Mouse (Mus musculus): ENCODE measurements at regions not wholly inside any gene's neighbourhood (a gene's known extent, or its start where the extent isn't known, plus 50 kb on each side); places are given as distances from the start of the nearest gene placed in this dataset.

DNA sequence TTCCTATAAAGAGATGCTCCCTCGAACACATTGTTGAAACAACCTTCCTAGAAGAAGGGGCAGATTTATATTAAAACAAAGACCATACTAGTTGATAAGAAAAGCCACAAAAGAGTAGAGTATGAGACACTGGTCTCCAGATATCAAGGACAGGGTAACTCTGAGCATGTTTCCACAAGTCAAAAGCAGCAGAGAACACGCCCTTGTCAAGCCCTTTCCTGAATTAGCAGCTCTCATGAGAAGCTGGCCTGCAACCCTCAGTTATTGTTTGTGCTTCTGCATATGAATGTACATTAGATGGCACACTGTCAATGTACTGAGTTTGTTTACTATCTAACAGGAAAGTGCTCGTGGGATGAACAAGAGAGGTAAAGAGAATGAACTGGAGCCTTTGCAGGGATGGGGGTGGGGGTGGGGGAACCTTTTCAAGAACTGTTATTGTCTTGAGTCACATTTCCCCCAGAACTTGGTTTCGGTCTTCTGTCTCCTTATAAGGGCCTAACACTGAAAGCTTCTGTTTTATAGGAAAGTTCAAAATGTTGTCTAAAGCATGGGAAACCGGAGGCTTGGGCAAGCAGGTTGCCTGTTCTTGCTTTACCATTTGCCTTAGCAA, 228.6 kb upstream of the Zpld1 start:
- no peaks in the 10 kb centered on the region for H3K27me3 ChIP-seq (ENCODE audit: insufficient read depth, low read length)
- H3K9me3 ChIP-seq (replicated peaks) = no peaks in the 10 kb centered on the region
- DNase-seq (ENCODE audit: low spot score) (no peak), ATAC-seq (ENCODE audit: extremely low read depth, insufficient number of reproducible peaks, low FRiP score, poor library complexity, severe bottlenecking) (no peak)
- no peaks in the 10 kb centered on the region for H3K36me3 ChIP-seq (replicated peaks)
- no peaks in the 10 kb centered on the region for H3K4me1 ChIP-seq (ENCODE audit: insufficient read depth, low read depth, low read length)
- no peak for TF ChIP-seq CTCF (IDR thresholded peaks at IDR 0.05; ENCODE audit: low read depth, low read length)
- no peak for TF ChIP-seq POLR2AphosphoS5 (IDR thresholded peaks at IDR 0.05; ENCODE audit: insufficient replicate concordance, low read depth, low read length)
- no peak for TF ChIP-seq GATA2 (IDR thresholded peaks at IDR 0.05; ENCODE audit: borderline replicate concordance, low read depth, low read length)
- TF ChIP-seq TAL1 (conservative IDR thresholded peaks at IDR 0.05; ENCODE audit: low read depth, low read length) = no peak
- no peak for TF ChIP-seq GATA1 (IDR thresholded peaks at IDR 0.05; ENCODE audit: borderline replicate concordance, low read length)
- no peak overlapping the region for H3K4me3 ChIP-seq (ENCODE audit: low read depth, low read length)

DNA sequence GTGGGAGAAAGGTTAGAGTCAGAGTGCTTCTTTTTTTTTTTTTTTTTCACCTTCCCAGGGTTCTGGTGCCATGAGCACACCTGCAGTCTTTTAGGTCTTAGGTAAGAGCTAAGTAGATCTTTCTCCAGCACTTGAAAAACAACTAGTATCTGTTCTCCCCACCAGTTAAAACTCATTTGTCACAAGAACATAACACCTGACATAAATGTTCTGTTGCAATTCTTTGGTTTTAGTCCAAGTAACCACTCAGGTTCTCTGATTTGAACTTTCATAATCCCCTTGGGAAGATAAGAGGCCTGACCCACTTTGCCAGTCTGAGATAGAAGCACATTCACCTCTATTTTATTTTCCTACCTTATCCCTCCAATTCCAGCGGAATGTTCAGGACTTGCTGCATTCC, 225.5 kb upstream of the Zpld1 start:
- no peak for TF ChIP-seq POLR2AphosphoS5 (IDR thresholded peaks at IDR 0.05; ENCODE audit: insufficient replicate concordance, low read depth, low read length)
- TF ChIP-seq GATA1 (IDR thresholded peaks at IDR 0.05; ENCODE audit: borderline replicate concordance, low read length) = no peak
- no peak for TF ChIP-seq CTCF (IDR thresholded peaks at IDR 0.05; ENCODE audit: low read depth, low read length)
- no peak for TF ChIP-seq TAL1 (conservative IDR thresholded peaks at IDR 0.05; ENCODE audit: low read depth, low read length)
- no peak for DNase-seq (ENCODE audit: low spot score)
- H3K27me3 ChIP-seq (ENCODE audit: insufficient read depth, low read length) = no peaks in the 10 kb centered on the region
- no peaks in the 10 kb centered on the region for H3K4me1 ChIP-seq (ENCODE audit: insufficient read depth, low read depth, low read length)
- H3K9me3 ChIP-seq (replicated peaks) = no peaks in the 10 kb centered on the region
- no peak for ATAC-seq (ENCODE audit: extremely low read depth, insufficient number of reproducible peaks, low FRiP score, poor library complexity, severe bottlenecking)
- H3K4me3 ChIP-seq (ENCODE audit: low read depth, low read length) = no peak overlapping the region
- H3K36me3 ChIP-seq (replicated peaks) = no peaks in the 10 kb centered on the region

DNA sequence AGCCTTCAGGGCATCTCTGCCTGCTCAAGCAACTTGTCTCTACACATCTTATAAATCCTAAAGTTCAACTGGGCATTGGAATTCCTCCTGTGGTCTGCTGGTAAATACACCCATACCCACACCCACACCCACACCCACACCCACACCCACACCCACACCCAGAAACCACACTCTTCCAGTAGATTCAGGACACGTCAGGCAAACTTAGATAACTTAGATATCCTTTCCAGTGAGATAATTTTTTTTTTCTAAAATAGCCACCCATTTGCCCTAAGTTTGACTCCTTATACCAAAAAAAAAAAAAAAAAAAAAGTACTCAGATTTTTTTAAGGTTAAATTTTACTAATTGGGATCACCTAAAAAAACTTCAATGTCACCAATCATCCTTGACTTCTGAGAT, 224.5 kb upstream of the Zpld1 start:
- H3K9me3 ChIP-seq (replicated peaks) = no peaks in the 10 kb centered on the region
- TF ChIP-seq TAL1 (conservative IDR thresholded peaks at IDR 0.05; ENCODE audit: low read depth, low read length) (no peak), GATA2 (IDR thresholded peaks at IDR 0.05; ENCODE audit: borderline replicate concordance, low read depth, low read length) (no peak), POLR2AphosphoS5 (IDR thresholded peaks at IDR 0.05; ENCODE audit: insufficient replicate concordance, low read depth, low read length) (no peak), GATA1 (IDR thresholded peaks at IDR 0.05; ENCODE audit: borderline replicate concordance, low read length) (no peak), CTCF (IDR thresholded peaks at IDR 0.05; ENCODE audit: low read depth, low read length) (no peak)
- no peak for DNase-seq (ENCODE audit: low spot score)
- no peaks in the 10 kb centered on the region for H3K4me1 ChIP-seq (ENCODE audit: insufficient read depth, low read depth, low read length)
- no peak for ATAC-seq (ENCODE audit: extremely low read depth, insufficient number of reproducible peaks, low FRiP score, poor library complexity, severe bottlenecking)
- H3K36me3 ChIP-seq (replicated peaks) = no peaks in the 10 kb centered on the region
- H3K4me3 ChIP-seq (ENCODE audit: low read depth, low read length) = no peak overlapping the region
- H3K27me3 ChIP-seq (ENCODE audit: insufficient read depth, low read length) = no peaks in the 10 kb centered on the region

DNA sequence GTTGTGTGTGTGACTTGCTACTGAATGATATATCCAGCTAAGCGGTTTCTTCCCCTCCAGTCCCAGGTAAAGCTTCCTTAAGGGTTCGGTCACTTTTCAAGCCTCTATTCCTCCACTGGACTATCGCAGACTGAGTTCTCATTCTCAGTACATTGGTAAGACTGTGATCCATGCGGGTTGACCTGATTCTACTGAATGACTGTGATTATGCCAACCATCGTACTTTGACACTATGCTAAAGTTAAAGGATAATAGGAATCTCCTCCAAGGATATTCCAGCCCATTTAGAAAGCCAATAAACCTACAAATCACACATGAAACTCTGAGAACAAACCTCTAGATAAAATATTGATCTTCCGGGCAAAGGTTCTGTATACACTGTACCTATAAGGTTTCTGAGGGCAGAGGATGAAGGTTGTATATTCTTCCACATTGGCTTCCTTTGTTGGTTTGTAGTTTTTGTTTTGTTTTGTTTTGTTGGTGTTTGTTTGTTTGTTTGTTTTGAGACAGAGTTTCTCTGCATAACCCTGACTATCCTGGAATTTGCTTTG, 223.7 kb upstream of the Zpld1 start:
- no peak overlapping the region for H3K4me3 ChIP-seq (ENCODE audit: low read depth, low read length)
- H3K4me1 ChIP-seq (ENCODE audit: insufficient read depth, low read depth, low read length) = no peaks in the 10 kb centered on the region
- no peak for DNase-seq (ENCODE audit: low spot score)
- H3K36me3 ChIP-seq (replicated peaks) = no peaks in the 10 kb centered on the region
- no peak for ATAC-seq (ENCODE audit: extremely low read depth, insufficient number of reproducible peaks, low FRiP score, poor library complexity, severe bottlenecking)
- no peaks in the 10 kb centered on the region for H3K9me3 ChIP-seq (replicated peaks)
- no peak for TF ChIP-seq CTCF (IDR thresholded peaks at IDR 0.05; ENCODE audit: low read depth, low read length)
- no peak for TF ChIP-seq TAL1 (conservative IDR thresholded peaks at IDR 0.05; ENCODE audit: low read depth, low read length)
- TF ChIP-seq POLR2AphosphoS5 (IDR thresholded peaks at IDR 0.05; ENCODE audit: insufficient replicate concordance, low read depth, low read length) = no peak
- TF ChIP-seq GATA2 (IDR thresholded peaks at IDR 0.05; ENCODE audit: borderline replicate concordance, low read depth, low read length) = no peak
- TF ChIP-seq GATA1 (IDR thresholded peaks at IDR 0.05; ENCODE audit: borderline replicate concordance, low read length) = no peak
- H3K27me3 ChIP-seq (ENCODE audit: insufficient read depth, low read length) = no peaks in the 10 kb centered on the region

DNA sequence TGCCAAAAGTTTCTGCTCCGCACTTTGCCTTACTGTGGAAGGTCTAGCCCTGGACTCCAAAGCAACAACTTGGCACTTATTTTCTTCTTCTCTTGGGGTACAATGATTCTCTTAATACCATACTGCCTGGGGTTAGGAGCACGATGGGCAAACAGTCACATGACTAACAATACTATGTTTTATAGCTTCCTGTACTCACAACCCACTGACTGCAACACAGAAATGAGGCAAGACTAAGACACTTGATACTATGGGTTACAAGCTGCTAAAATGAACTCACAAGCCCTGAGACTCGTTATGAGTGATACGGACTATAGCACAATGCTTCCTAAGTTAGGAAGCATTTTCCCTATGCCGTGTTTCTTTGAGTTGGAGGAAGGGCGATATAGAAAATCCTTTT, 222.3 kb upstream of the Zpld1 start:
- no peak for DNase-seq (ENCODE audit: low spot score)
- TF ChIP-seq GATA2 (IDR thresholded peaks at IDR 0.05; ENCODE audit: borderline replicate concordance, low read depth, low read length) = no peak
- no peaks in the 10 kb centered on the region for H3K27me3 ChIP-seq (ENCODE audit: insufficient read depth, low read length)
- no peaks in the 10 kb centered on the region for H3K36me3 ChIP-seq (replicated peaks)
- H3K4me3 ChIP-seq (ENCODE audit: low read depth, low read length) = no peak overlapping the region
- H3K4me1 ChIP-seq (ENCODE audit: insufficient read depth, low read depth, low read length) = no peaks in the 10 kb centered on the region
- ATAC-seq (ENCODE audit: extremely low read depth, insufficient number of reproducible peaks, low FRiP score, poor library complexity, severe bottlenecking) = no peak
- H3K9me3 ChIP-seq (replicated peaks) = no peaks in the 10 kb centered on the region

DNA sequence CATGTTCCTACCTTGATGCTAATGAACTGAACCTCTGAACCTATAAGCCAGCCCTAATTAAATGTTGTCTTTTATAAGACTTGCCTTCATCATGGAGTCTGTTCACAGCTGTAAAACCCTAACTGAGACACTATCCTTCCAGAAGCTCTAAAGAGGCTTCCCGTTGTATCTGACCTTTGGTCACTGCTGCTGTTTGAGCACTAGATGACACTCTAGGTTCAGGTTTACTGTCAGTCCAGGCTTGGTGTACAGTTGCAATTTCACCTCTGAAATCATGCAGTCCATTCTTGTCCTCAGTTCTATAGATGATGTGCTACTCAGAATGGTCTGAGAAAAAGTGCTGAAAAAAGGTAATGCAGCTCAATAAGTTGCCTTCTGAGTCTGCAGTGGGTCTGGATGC, 221.9 kb upstream of the Zpld1 start:
- TF ChIP-seq TAL1 (conservative IDR thresholded peaks at IDR 0.05; ENCODE audit: low read depth, low read length) = no peak
- no peak for TF ChIP-seq GATA1 (IDR thresholded peaks at IDR 0.05; ENCODE audit: borderline replicate concordance, low read length)
- no peak for TF ChIP-seq GATA2 (IDR thresholded peaks at IDR 0.05; ENCODE audit: borderline replicate concordance, low read depth, low read length)
- TF ChIP-seq POLR2AphosphoS5 (IDR thresholded peaks at IDR 0.05; ENCODE audit: insufficient replicate concordance, low read depth, low read length) = no peak
- TF ChIP-seq CTCF (IDR thresholded peaks at IDR 0.05; ENCODE audit: low read depth, low read length) = no peak
- Histone ChIP-seq H3K9me3 (replicated peaks) (no peaks in the 10 kb centered on the region), H3K4me1 (ENCODE audit: insufficient read depth, low read depth, low read length) (no peaks in the 10 kb centered on the region), H3K36me3 (replicated peaks) (no peaks in the 10 kb centered on the region), H3K27me3 (ENCODE audit: insufficient read depth, low read length) (no peaks in the 10 kb centered on the region), H3K4me3 (ENCODE audit: low read depth, low read length) (no peak overlapping the region)
- DNase-seq (ENCODE audit: low spot score) = no peak
- no peak for ATAC-seq (ENCODE audit: extremely low read depth, insufficient number of reproducible peaks, low FRiP score, poor library complexity, severe bottlenecking)
